In genomic region chr15:80083276-80083731, GRCm38 (mm10) we compare ENCODE assay signal across 8 mouse cellular contexts. TPM values are rescaled to one million over a fixed set of nuclear protein-coding genes. Genes with fewer than 3 reads are reported as not detected.
DNase-seq lines count a peak whose midpoint lies in the region; ATAC-seq and TF ChIP-seq lines count a peak whose summit lies in the region.

No protein-coding gene starts in this region.

- TF ChIP-seq EP300 in ES-Bruce4 (IDR thresholded peaks at IDR 0.05; ENCODE audit: insufficient read depth, low read depth, low read length): 0 out of 2 replicates have a peak, but pooled peaks have one; percentile 66

- H3K9me3 ChIP-seq in ES-Bruce4 (replicated peaks; ENCODE audit: control insufficient read depth, insufficient read depth, low read length, poor library complexity, severe bottlenecking): no peaks in the 10 kb centered on the region
- H3K9me3 ChIP-seq in forebrain, embryonic 13.5 days (replicated peaks): 0 out of 2 replicates have a peak, but pooled peaks cover 4% of the 10 kb centered on the region
- no peaks in the 10 kb centered on the region for H3K9me3 ChIP-seq in neural tube, embryonic 15.5 days (replicated peaks)

- intact Hi-C loops in heart, postnatal 14 days (cut with DNase I): loop anchor here (5.0 kb wide), 1 partner anchor 251 kb away; the partner anchor contains the start of genes Cbx6 and Npcd

- peak overlapping the region; percentile 93 for H3K4me3 ChIP-seq in ES-Bruce4 (ENCODE audit: low read depth, low read length)
- H3K4me3 ChIP-seq in forebrain, embryonic 13.5 days: peak overlapping the region; percentile 80
- peak overlapping the region; percentile 78 for H3K4me3 ChIP-seq in neural tube, embryonic 15.5 days (replicated peaks)

- DNase-seq in heart, postnatal 14 days: peak; percentile 96 to 98
- DNase-seq in layer of hippocampus, adult 11-12 months (ENCODE audit: low spot score): peak; percentile 99
- peak; percentile 98 for DNase-seq in lung, adult 18-20 months
- DNase-seq in testis, postnatal 14 days (ENCODE audit: low spot score): peak; percentile 99

- H3K4me1 ChIP-seq in ES-Bruce4 (ENCODE audit: control insufficient read depth, insufficient read depth, low read length): no peaks in the 10 kb centered on the region
- peaks cover 31% of the 10 kb centered on the region for H3K4me1 ChIP-seq in forebrain, embryonic 13.5 days
- peaks cover 30% of the 10 kb centered on the region for H3K4me1 ChIP-seq in neural tube, embryonic 15.5 days

- peak overlapping the region; percentile 96 for H3K9ac ChIP-seq in ES-Bruce4 (ENCODE audit: low read depth, poor library complexity, severe bottlenecking)
- peak overlapping the region; percentile 90 for H3K9ac ChIP-seq in forebrain, embryonic 13.5 days
- peak overlapping the region; percentile 90 for H3K9ac ChIP-seq in neural tube, embryonic 15.5 days (replicated peaks)

- peak; percentile 100 for TF ChIP-seq POLR2A in ES-Bruce4 (IDR thresholded peaks at IDR 0.05; ENCODE audit: insufficient read depth, low read length)

- peak; percentile 88 for ATAC-seq in cerebellum, adult (ENCODE audit: insufficient number of reproducible peaks, low FRiP score, low TSS enrichment)
- peak; percentile 97 for ATAC-seq in forebrain, embryonic 13.5 days
- peak; percentile 95 for ATAC-seq in neural tube, embryonic 15.5 days (ENCODE audit: low FRiP score)

- H3K27ac ChIP-seq in ES-Bruce4 (ENCODE audit: insufficient read depth, low read length): peak overlapping the region; percentile 91
- H3K27ac ChIP-seq in forebrain, embryonic 13.5 days: peak overlapping the region; percentile 96
- peak overlapping the region; percentile 98 for H3K27ac ChIP-seq in neural tube, embryonic 15.5 days (replicated peaks)

- H3K4me2 ChIP-seq in forebrain, embryonic 13.5 days: peak overlapping the region; percentile 85
- peak overlapping the region; percentile 77 for H3K4me2 ChIP-seq in neural tube, embryonic 15.5 days

- WGBS in forebrain, embryonic 13.5 days: under 1% methylated on average over 30 of the region's 30 CpGs
- WGBS in neural tube, embryonic 15.5 days: 0% methylated on average over 30 of the region's 30 CpGs

- H3K27me3 ChIP-seq in ES-Bruce4 (ENCODE audit: control insufficient read depth, insufficient read depth, low read length, poor library complexity, severe bottlenecking): no peaks in the 10 kb centered on the region
- H3K27me3 ChIP-seq in forebrain, embryonic 13.5 days: no peaks in the 10 kb centered on the region
- H3K27me3 ChIP-seq in neural tube, embryonic 15.5 days (replicated peaks): no peaks in the 10 kb centered on the region

- no peak for TF ChIP-seq CTCF in ES-Bruce4 (IDR thresholded peaks at IDR 0.05; ENCODE audit: low read depth, low read length)

- H3K36me3 ChIP-seq in ES-Bruce4 (ENCODE audit: control insufficient read depth, insufficient read depth, low read length, poor library complexity, severe bottlenecking): peaks cover 46% of the 10 kb centered on the region
- peaks cover 38% of the 10 kb centered on the region for H3K36me3 ChIP-seq in forebrain, embryonic 13.5 days (ENCODE audit: poor library complexity, severe bottlenecking)
- H3K36me3 ChIP-seq in neural tube, embryonic 15.5 days: peaks cover 35% of the 10 kb centered on the region

RNA-seq across cellular contexts. Expression of gene Syngr1, which starts 7.8 kb away (rescaled TPM):
- polyA plus RNA-seq in ES-Bruce4 (2011; ENCODE audit: insufficient read depth, insufficient read length, low read depth, missing spikeins): 30.7 and 32.3 TPM in 2 replicates
- polyA plus RNA-seq in forebrain, embryonic 13.5 days (2015; fragmentation: Nextera tagmentation; extraction: Ambion mirVana): 21.5 and 22.8 TPM in 2 replicates
- total RNA-seq in heart, postnatal 14 days (2021): 10 to 100 TPM; 77.8 to 79.6 TPM
- 59.3 and 64.6 TPM in 2 replicates for polyA plus RNA-seq in neural tube, embryonic 15.5 days (2015; fragmentation: Nextera tagmentation; extraction: Ambion mirVana)

RNA-seq across cellular contexts. Expression of gene Rpl3, which starts 8.4 kb away (rescaled TPM):
- polyA plus RNA-seq in ES-Bruce4 (2011; ENCODE audit: insufficient read depth, insufficient read length, low read depth, missing spikeins): 2,815 and 3,044 TPM in 2 replicates
- 733 and 735 TPM in 2 replicates for polyA plus RNA-seq in forebrain, embryonic 13.5 days (2015; fragmentation: Nextera tagmentation; extraction: Ambion mirVana)
- total RNA-seq in heart, postnatal 14 days (2021): 100 to 1,000 TPM; 278 to 293 TPM
- 526 and 732 TPM in 2 replicates for polyA plus RNA-seq in neural tube, embryonic 15.5 days (2015; fragmentation: Nextera tagmentation; extraction: Ambion mirVana)

RNA-seq across cellular contexts. Expression of gene Tab1, which starts 49.6 kb away (rescaled TPM):
- polyA plus RNA-seq in ES-Bruce4 (2011; ENCODE audit: insufficient read depth, insufficient read length, low read depth, missing spikeins): 13.5 and 15.6 TPM in 2 replicates
- polyA plus RNA-seq in forebrain, embryonic 13.5 days (2015; fragmentation: Nextera tagmentation; extraction: Ambion mirVana): 36.6 and 42.4 TPM in 2 replicates
- 10 to 100 TPM; 27.8 to 32.4 TPM for total RNA-seq in heart, postnatal 14 days (2021)
- 35.9 and 37.4 TPM in 2 replicates for polyA plus RNA-seq in neural tube, embryonic 15.5 days (2015; fragmentation: Nextera tagmentation; extraction: Ambion mirVana)

Comparison
In these comparisons a context has a peak if more than half of its experiments do, and no peak if none do; other contexts are left out.
1. Peak in every context shown above with its lines: DNase-seq, ATAC-seq, H3K4me3 ChIP-seq and H3K27ac ChIP-seq.